Mouse (Mus musculus): ENCODE data around the gene Anp32a. TPM values are rescaled to one million over a fixed set of nuclear protein-coding genes. Genes with fewer than 3 reads are reported as not detected.
A peak's percentile ranks its signal among the peaks of the same experiment; 100 is the strongest.

Anp32a gene
- polyA plus RNA-seq, 1 experiment = 1,184 TPM

GRCm38 (mm10) chr9:62370648-62371280 lies 29.7 kb downstream of the Anp32a start:
- peaks cover 69% of the 10 kb centered on the region for H3K4me1 ChIP-seq (ENCODE audit: control insufficient read depth, insufficient read depth, low read length)
- no peak overlapping the region for H3K27ac ChIP-seq (ENCODE audit: insufficient read depth, low read depth, low read length)
- 52% methylated on average over 6 of the region's 6 CpGs for WGBS
- TF ChIP-seq POLR2A (IDR thresholded peaks at IDR 0.05; ENCODE audit: insufficient read depth, low read depth, low read length) = no peak
- TF ChIP-seq CTCF (IDR thresholded peaks at IDR 0.05; ENCODE audit: insufficient read depth, low read depth, low read length) = no peak
- no peak overlapping the region for H3K4me3 ChIP-seq (ENCODE audit: insufficient read depth, low read depth, low read length)

DNA sequence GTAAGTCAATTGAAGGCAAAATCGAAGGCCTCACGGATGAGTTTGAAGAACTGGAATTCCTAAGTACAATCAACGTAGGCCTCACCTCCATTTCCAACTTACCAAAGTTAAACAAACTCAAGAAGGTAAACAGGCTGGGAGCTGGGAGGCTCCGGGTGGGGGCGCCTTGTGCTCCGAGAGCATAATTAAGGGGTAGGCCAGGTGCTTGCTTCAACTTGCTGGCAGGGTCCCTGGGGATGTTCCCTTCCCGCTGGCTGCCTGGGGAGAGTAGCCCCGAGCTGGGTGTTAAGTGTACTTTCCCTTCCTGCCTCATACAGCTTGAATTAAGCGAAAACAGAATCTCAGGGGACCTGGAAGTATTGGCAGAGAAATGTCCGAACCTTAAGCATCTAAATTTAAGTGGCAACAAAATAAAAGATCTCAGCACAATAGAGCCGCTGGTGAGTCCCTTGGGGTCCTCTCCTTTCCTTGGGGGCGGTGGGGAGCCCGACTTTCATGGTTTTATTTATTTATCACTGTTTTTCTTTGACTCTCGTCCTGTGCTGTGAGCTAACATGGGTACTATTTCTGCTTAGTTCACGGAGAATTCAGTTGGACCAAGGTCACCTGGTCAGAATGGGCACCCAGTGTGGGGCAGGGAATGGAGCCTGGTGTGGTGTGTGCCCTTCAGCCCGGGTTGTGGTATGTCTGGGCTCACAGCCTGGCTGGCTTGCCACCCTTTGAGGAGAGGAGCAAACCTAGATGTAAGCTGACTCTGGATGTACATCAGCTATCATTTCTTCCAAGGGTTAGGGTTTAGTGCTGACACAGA lies 30.9 kb downstream of the Anp32a start:
- WGBS = 51% methylated on average over 16 of the region's 16 CpGs
- no peak overlapping the region for H3K4me3 ChIP-seq (ENCODE audit: insufficient read depth, low read depth, low read length)
- TF ChIP-seq CTCF (IDR thresholded peaks at IDR 0.05; ENCODE audit: insufficient read depth, low read depth, low read length) (no peak), POLR2A (IDR thresholded peaks at IDR 0.05; ENCODE audit: insufficient read depth, low read depth, low read length) (no peak)
- H3K4me1 ChIP-seq (ENCODE audit: control insufficient read depth, insufficient read depth, low read length) = peaks cover 60% of the 10 kb centered on the region
- H3K27ac ChIP-seq (ENCODE audit: insufficient read depth, low read depth, low read length) = no peak overlapping the region

GRCm38 (mm10) chr9:62372556-62373221 lies 31.6 kb downstream of the Anp32a start:
- H3K27ac ChIP-seq (ENCODE audit: insufficient read depth, low read depth, low read length) = no peak overlapping the region
- WGBS = 80% methylated on average over 9 of the region's 9 CpGs
- TF ChIP-seq POLR2A (IDR thresholded peaks at IDR 0.05; ENCODE audit: insufficient read depth, low read depth, low read length) = no peak
- TF ChIP-seq CTCF (IDR thresholded peaks at IDR 0.05; ENCODE audit: insufficient read depth, low read depth, low read length) = no peak

DNA sequence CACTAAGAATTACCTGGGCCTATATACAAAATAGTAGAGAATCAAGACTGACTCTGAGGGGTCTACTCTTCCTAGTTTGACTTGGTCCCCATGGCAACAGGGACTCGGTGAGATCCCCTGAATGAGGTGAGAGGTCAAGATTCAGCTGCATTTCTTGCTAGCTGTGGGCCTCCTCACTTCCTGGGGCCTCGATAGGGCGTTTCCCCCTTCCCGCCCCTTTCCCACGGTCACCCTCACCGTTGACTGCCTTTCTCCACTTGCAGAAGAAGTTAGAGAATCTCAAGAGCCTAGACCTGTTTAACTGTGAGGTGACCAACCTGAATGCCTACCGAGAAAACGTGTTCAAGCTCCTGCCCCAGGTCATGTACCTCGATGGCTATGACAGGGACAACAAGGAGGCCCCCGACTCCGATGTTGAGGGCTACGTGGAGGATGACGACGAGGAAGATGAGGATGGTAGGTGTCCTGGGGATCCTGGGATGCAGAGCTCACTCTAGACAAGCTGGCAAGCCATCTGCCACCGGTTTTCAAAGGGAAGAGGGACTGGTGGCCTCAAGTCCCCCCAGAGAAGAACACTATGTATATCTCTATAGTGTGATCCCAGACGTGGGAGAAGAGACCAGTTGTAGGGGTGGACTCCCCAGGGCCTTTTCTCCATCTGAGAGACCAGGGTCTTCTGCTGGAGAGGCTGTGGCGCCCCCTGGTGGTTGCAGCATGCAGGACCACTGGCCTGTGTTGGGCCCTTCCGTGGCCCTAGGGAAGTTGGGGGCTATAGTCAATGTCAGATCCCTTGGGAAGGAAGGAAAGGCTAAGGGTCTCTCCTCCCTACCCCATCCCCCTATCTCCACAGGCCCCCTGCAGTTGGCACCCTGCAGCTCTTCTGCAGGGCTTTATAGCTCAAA lies 32.4 kb downstream of the Anp32a start:
- Histone ChIP-seq H3K4me1 (ENCODE audit: control insufficient read depth, insufficient read depth, low read length) (peaks cover 51% of the 10 kb centered on the region), H3K27ac (ENCODE audit: insufficient read depth, low read depth, low read length) (no peak overlapping the region), H3K4me3 (ENCODE audit: insufficient read depth, low read depth, low read length) (no peak overlapping the region)
- 66% methylated on average over 18 of the region's 18 CpGs for WGBS
- TF ChIP-seq CTCF (IDR thresholded peaks at IDR 0.05; ENCODE audit: insufficient read depth, low read depth, low read length) (peak; percentile 87), POLR2A (IDR thresholded peaks at IDR 0.05; ENCODE audit: insufficient read depth, low read depth, low read length) (no peak)

More at GRCm38 (mm10) chr9:62372556-62373221, 31.6 kb downstream of the Anp32a start:
- Histone ChIP-seq H3K4me1 (ENCODE audit: control insufficient read depth, insufficient read depth, low read length) (peaks cover 59% of the 10 kb centered on the region), H3K4me3 (ENCODE audit: insufficient read depth, low read depth, low read length) (no peak overlapping the region)

DNA sequence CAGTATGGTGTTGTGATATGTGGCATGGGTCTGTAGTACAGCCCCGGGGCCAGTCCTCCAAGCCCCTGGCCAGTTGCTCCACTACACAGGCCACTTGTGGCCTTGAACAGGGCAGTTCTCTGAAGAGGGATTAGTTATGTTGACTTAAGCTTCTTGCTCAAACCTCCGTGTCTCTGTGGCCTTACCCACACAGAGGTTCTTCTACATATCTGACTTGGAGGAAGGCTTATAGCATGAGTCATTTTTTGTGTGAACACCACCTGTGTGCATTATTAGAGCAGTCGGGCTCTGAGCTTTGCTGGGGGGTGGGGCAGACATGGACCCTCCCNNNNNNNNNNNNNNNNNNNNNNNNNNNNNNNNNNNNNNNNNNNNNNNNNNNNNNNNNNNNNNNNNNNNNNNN lies 33.2 kb downstream of the Anp32a start:
- TF ChIP-seq CTCF (IDR thresholded peaks at IDR 0.05; ENCODE audit: insufficient read depth, low read depth, low read length) = no peak
- no peak for TF ChIP-seq POLR2A (IDR thresholded peaks at IDR 0.05; ENCODE audit: insufficient read depth, low read depth, low read length)
- H3K4me1 ChIP-seq (ENCODE audit: control insufficient read depth, insufficient read depth, low read length) = peaks cover 43% of the 10 kb centered on the region
- WGBS = 54% methylated on average over 3 of the region's 3 CpGs
- no peak overlapping the region for H3K4me3 ChIP-seq (ENCODE audit: insufficient read depth, low read depth, low read length)
- H3K27ac ChIP-seq (ENCODE audit: insufficient read depth, low read depth, low read length) = no peak overlapping the region

DNA sequence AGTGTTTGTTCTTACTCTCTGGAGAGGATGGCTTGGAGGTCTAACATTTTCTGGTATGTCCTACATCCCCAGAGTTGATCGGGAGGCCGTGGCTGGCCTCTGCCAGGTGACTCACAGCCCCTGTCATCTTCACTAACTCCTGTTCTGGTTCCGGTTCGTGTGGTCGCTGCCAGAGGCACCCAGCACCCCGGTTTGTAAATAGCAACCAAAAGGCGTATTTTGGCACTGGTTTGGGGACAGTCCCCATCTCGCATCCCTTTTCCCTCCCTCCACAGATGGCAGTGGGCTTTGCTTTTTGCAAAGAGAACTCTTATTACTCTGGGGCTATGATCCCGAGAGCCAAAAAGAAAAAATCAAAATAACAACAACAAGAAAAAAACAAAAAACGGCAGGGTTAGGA lies 36.8 kb downstream of the Anp32a start:
- no peak for TF ChIP-seq POLR2A (IDR thresholded peaks at IDR 0.05; ENCODE audit: insufficient read depth, low read depth, low read length)
- no peak for TF ChIP-seq CTCF (IDR thresholded peaks at IDR 0.05; ENCODE audit: insufficient read depth, low read depth, low read length)
- no peak overlapping the region for H3K27ac ChIP-seq (ENCODE audit: insufficient read depth, low read depth, low read length)

DNA sequence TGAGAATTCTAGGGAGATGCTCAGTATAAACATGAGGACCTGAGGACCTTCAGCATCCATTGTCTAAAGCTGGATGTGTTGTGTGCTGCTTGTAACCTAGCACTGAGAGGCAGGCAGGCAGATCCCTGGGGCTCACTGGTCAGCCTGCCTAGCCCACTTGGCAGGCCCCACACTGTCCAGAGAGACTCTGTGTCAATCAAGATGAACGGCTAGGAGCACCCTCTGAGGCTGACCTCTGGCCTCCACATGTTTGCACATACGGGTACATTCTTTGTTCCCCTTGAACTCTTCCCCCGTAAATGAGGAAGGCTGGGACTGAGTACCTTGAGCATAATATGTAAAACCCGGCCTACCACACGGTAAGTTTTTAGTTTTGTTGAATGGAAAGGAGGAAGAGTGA lies 39.3 kb downstream of the Anp32a start:
- no peak for TF ChIP-seq POLR2A (IDR thresholded peaks at IDR 0.05; ENCODE audit: insufficient read depth, low read depth, low read length)
- TF ChIP-seq CTCF (IDR thresholded peaks at IDR 0.05; ENCODE audit: insufficient read depth, low read depth, low read length) = no peak
- WGBS = 74% methylated on average over 5 of the region's 5 CpGs

More for the DNA sequence above, 36.8 kb downstream of the Anp32a start:
- Histone ChIP-seq H3K4me3 (ENCODE audit: insufficient read depth, low read depth, low read length) (no peak overlapping the region), H3K4me1 (ENCODE audit: control insufficient read depth, insufficient read depth, low read length) (peaks cover 24% of the 10 kb centered on the region)
- WGBS = 75% methylated on average over 10 of the region's 10 CpGs

DNA sequence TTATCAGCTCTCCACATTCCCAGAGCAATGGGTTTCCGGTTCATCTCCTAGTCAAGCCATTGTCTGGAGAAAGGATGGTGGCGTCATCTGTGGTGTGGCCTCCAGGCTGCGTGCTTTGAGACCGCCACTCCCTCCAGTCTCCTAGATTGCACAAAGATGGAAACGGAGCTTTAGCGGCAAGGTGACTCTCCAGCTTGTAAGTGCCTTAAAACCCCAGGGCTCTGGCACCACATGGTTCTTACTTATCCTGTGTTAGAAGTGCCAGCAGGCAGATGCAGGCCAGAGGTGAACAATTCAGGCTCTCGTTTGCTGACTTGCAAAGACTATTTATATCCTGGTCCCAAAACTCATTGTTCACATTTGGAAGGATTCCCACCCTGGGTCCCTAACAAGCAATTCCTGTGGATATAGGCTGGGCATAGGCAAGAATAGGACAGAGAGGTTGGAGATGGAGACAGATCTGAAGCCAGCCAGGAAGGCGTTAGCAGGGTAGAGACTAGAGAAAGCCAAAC lies 40.4 kb downstream of the Anp32a start:
- TF ChIP-seq CTCF (IDR thresholded peaks at IDR 0.05; ENCODE audit: insufficient read depth, low read depth, low read length) (no peak), POLR2A (IDR thresholded peaks at IDR 0.05; ENCODE audit: insufficient read depth, low read depth, low read length) (no peak)
- Histone ChIP-seq H3K4me1 (ENCODE audit: control insufficient read depth, insufficient read depth, low read length) (peaks cover 13% of the 10 kb centered on the region), H3K4me3 (ENCODE audit: insufficient read depth, low read depth, low read length) (no peak overlapping the region), H3K27ac (ENCODE audit: insufficient read depth, low read depth, low read length) (0 out of 2 replicates have a peak overlapping the region, but pooled peaks have one; percentile 7)
- WGBS = 44% methylated on average over 8 of the region's 8 CpGs

More for the DNA sequence above, 39.3 kb downstream of the Anp32a start:
- Histone ChIP-seq H3K27ac (ENCODE audit: insufficient read depth, low read depth, low read length) (no peak overlapping the region), H3K4me3 (ENCODE audit: insufficient read depth, low read depth, low read length) (no peak overlapping the region), H3K4me1 (ENCODE audit: control insufficient read depth, insufficient read depth, low read length) (peaks cover 13% of the 10 kb centered on the region)

All from olfactory bulb, adult 2 months (tissue).